Mouse (Mus musculus) MN1 (cell line): ENCODE data around the gene Dcdc2b.

Source experiments
- DNase-seq: peaks from one replicate; pipeline ENCODE4 v3.0.0-alpha.2; 2016; ENCODE audit warnings: low spot score

The Dcdc2b gene

GRCm38 (mm10) chr4:129621283-129621841 lies 7.3 kb upstream of the Dcdc2b start:
- no peak for DNase-seq

- no peak for DNase-seq
These were observed 6.6 kb upstream of the Dcdc2b start for GRCm38 (mm10) chr4:129620419-129621282.

GRCm38 (mm10) chr4:129618786-129619691 lies 5.0 kb upstream of the Dcdc2b start, which contains the start of gene Iqcc:
Iqcc (minus strand) TSS chr4:129619099.
- peak; percentile 92 for DNase-seq

GRCm38 (mm10) chr4:129618031-129618430 lies 4.0 kb upstream of the Dcdc2b start:
- DNase-seq: no peak

- no peak for DNase-seq
These were observed 3.1 kb upstream of the Dcdc2b start for GRCm38 (mm10) chr4:129617121-129617641.

GRCm38 (mm10) chr4:129616631-129617030 lies 2.6 kb upstream of the Dcdc2b start:
- no peak for DNase-seq

- no peak for DNase-seq
These were observed 1.8 kb upstream of the Dcdc2b start for GRCm38 (mm10) chr4:129615801-129616290.

GRCm38 (mm10) chr4:129610472-129610871 lies 3.6 kb downstream of the Dcdc2b start:
- DNase-seq: no peak

- no peak for DNase-seq
These were observed 4.0 kb downstream of the Dcdc2b start for GRCm38 (mm10) chr4:129610026-129610425.

- no peak for DNase-seq
These were observed 4.9 kb downstream of the Dcdc2b start for GRCm38 (mm10) chr4:129609139-129609631.

- peak; percentile 85 for DNase-seq
These were observed 5.5 kb downstream of the Dcdc2b start for GRCm38 (mm10) chr4:129608426-129609025.

GRCm38 (mm10) chr4:129600233-129601158 lies 13.6 kb downstream of the Dcdc2b start, which contains the start of the genes Eif3i and Tmem234:
Eif3i (minus strand) TSS chr4:129600648.
Tmem234 (plus strand) TSS chr4:129600668.
- peak; percentile 81 for DNase-seq

GRCm38 (mm10) chr4:129588865-129589264 lies 25.2 kb downstream of the Dcdc2b start:
- no peak for DNase-seq

GRCm38 (mm10) chr4:129586943-129587342 lies 27.1 kb downstream of the Dcdc2b start:
- no peak for DNase-seq

- no peak for DNase-seq
These were observed 28.3 kb downstream of the Dcdc2b start for GRCm38 (mm10) chr4:129585773-129586172.

GRCm38 (mm10) chr4:129584884-129585608 lies 29.0 kb downstream of the Dcdc2b start:
- DNase-seq: peak; percentile 55

- no peak for DNase-seq
These were observed 29.7 kb downstream of the Dcdc2b start for GRCm38 (mm10) chr4:129584370-129584769.

- DNase-seq: no peak
These were observed 31.8 kb downstream of the Dcdc2b start for GRCm38 (mm10) chr4:129582251-129582650.

- no peak for DNase-seq
These were observed 33.7 kb downstream of the Dcdc2b start for GRCm38 (mm10) chr4:129580347-129580746.
